ENCODE assay signal across 16 mouse cellular contexts in the genomic region with DNA sequence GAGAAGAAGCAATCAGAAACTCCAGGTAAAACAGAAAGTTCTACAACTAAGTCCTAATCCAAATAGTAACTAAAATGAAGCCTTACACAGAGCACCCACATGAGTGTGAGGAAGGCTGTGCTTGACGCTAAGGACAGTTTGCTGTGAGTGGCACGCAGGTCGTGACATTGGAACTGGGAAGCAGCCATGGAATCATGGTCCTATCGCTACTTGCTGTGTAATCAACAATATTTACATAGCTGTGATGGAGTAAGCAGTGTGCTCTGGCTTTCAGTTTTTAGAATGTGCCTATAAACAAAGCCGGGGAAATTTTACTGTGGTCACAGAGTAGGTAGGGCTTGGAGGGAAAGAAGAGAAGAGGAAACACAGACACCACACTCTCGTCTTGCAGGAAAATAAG.
"Had no signal": no experiment of that assay in that cellular context is flagged by ENCODE, and none has a peak within 500 bp of the region (broad histone marks: within the 10 kb centered on the region; RNA-seq: fewer than 3 reads in every experiment).

No protein-coding gene starts in this region.

- H3K4me2 ChIP-seq: kidney, embryonic 15.5 days; limb, embryonic 13.5 days; liver, embryonic 13.5 days; midbrain, embryonic 15.5 days; neural tube, embryonic 13.5 days; stomach, embryonic 15.5 days had no signal

- H3K27ac ChIP-seq: kidney, embryonic 15.5 days; limb, embryonic 13.5 days; liver, embryonic 13.5 days; midbrain, embryonic 10.5 days; midbrain, embryonic 15.5 days; neural tube, embryonic 13.5 days; stomach, embryonic 15.5 days had no signal

- DNase-seq: kidney, adult 2 months; kidney, postnatal 14 days; layer of hippocampus, postnatal 36 days; left cerebral cortex, postnatal 4 days; liver, embryonic 13.5 days; lung, adult 18-20 months; right cerebral cortex, postnatal 14 days; thymus, adult 2 months; thymus, postnatal 25 days had no signal

- H3K4me1 ChIP-seq: kidney, embryonic 15.5 days; limb, embryonic 13.5 days; liver, embryonic 13.5 days; midbrain, embryonic 10.5 days; midbrain, embryonic 15.5 days; neural tube, embryonic 13.5 days; stomach, embryonic 15.5 days had no signal

- ATAC-seq: intestine, embryonic 16.5 days; midbrain, embryonic 15.5 days had no signal

- H3K4me3 ChIP-seq: kidney, embryonic 15.5 days; limb, embryonic 13.5 days; liver, embryonic 13.5 days; midbrain, embryonic 10.5 days; midbrain, embryonic 15.5 days; neural tube, embryonic 13.5 days; stomach, embryonic 15.5 days had no signal

- H3K9me3 ChIP-seq: kidney, embryonic 15.5 days; liver, embryonic 13.5 days; midbrain, embryonic 10.5 days; midbrain, embryonic 15.5 days; neural tube, embryonic 13.5 days; stomach, embryonic 15.5 days had no signal

- H3K27me3 ChIP-seq: kidney, embryonic 15.5 days; limb, embryonic 13.5 days; liver, embryonic 13.5 days; midbrain, embryonic 15.5 days; neural tube, embryonic 13.5 days; stomach, embryonic 15.5 days had no signal

- H3K36me3 ChIP-seq: kidney, embryonic 15.5 days; limb, embryonic 13.5 days; liver, embryonic 13.5 days; midbrain, embryonic 10.5 days; midbrain, embryonic 15.5 days; neural tube, embryonic 13.5 days; stomach, embryonic 15.5 days had no signal

- H3K9ac ChIP-seq: kidney, embryonic 15.5 days; limb, embryonic 13.5 days; liver, embryonic 13.5 days; midbrain, embryonic 15.5 days; neural tube, embryonic 13.5 days; stomach, embryonic 15.5 days had no signal
